Mouse (Mus musculus): ENCODE measurements at regions not wholly inside any gene's neighbourhood (a gene's known extent, or its start where the extent isn't known, plus 50 kb on each side); places are given as distances from the start of the nearest gene placed in this dataset.

DNA sequence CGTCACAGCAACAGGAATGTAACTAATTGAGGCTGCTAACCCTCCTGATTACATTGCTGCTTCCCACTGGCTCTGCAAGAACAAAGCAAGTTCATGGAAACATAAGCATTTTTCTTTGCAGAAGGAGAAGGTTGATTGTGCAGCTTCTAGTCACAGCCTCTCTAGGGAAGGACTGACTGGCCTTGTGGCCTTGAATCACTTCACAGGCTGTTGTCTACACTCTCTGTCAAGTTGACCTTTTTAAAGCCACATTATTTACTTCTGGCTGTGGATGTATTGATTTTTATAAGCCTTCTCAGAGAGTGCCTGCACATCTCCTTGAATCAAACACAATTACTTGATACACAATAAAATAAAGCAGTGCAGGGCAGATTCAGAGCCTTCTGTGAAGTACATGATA lies 251.8 kb upstream of the Myo3a start:
- TF ChIP-seq CTCF (IDR thresholded peaks at IDR 0.05; ENCODE audit: low read depth, low read length): no peak
- TF ChIP-seq POLR2A (IDR thresholded peaks at IDR 0.05; ENCODE audit: borderline replicate concordance, low read depth, low read length): no peak
- H3K27ac ChIP-seq (ENCODE audit: insufficient read depth, low read depth, low read length): no peak overlapping the region
- H3K4me3 ChIP-seq (ENCODE audit: insufficient read depth, low read length): no peak overlapping the region
- no peaks in the 10 kb centered on the region for H3K4me1 ChIP-seq (ENCODE audit: control insufficient read depth, insufficient read depth, low read length)

DNA sequence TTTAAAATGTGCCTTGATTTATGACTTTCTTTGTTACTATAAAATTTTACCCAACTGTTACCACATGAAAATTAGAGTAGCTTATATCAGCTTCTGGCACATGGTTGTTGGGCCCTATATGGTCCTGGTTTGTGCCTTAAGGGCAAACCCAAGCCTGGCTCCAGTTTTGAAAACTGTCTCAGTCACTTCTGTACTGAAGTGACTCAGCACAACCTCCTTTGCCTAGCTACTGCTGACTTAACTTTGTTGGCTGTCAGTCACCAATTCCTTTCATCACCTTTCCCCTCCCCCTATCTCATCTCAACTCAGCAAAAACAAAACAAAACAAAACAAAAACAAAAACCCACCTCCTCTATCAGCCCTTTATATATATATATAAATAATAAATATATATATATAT lies 251.0 kb upstream of the Myo3a start:
- Histone ChIP-seq H3K27ac (ENCODE audit: insufficient read depth, low read depth, low read length) (no peak overlapping the region), H3K4me3 (ENCODE audit: insufficient read depth, low read length) (no peak overlapping the region), H3K4me1 (ENCODE audit: control insufficient read depth, insufficient read depth, low read length) (no peaks in the 10 kb centered on the region)
- no peak for TF ChIP-seq CTCF (IDR thresholded peaks at IDR 0.05; ENCODE audit: low read depth, low read length)
- TF ChIP-seq POLR2A (IDR thresholded peaks at IDR 0.05; ENCODE audit: borderline replicate concordance, low read depth, low read length): no peak

DNA sequence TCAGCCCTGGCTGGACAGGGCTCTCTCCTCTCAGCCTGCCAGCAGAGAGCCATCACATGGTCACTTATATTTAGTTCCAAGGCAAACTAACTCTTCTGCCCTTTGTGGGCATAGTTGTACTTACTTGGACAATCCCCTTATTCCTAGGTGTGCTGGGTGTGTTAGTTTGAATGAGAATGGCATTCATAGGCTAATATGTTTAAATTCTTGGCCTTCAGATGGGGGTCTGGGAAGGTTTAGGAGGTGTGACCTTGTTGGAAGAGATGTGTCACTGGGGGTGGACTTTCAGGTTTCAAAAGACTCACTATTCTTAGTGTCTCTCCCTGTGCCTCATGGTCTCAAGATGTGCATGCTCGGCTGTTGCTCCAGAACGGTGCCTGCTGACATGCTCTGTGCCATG lies 250.5 kb upstream of the Myo3a start:
- Histone ChIP-seq H3K27ac (ENCODE audit: insufficient read depth, low read depth, low read length) (no peak overlapping the region), H3K4me1 (ENCODE audit: control insufficient read depth, insufficient read depth, low read length) (no peaks in the 10 kb centered on the region), H3K4me3 (ENCODE audit: insufficient read depth, low read length) (no peak overlapping the region)
- TF ChIP-seq POLR2A (IDR thresholded peaks at IDR 0.05; ENCODE audit: borderline replicate concordance, low read depth, low read length) (no peak), CTCF (IDR thresholded peaks at IDR 0.05; ENCODE audit: low read depth, low read length) (no peak)

- Histone ChIP-seq H3K4me1 (ENCODE audit: control insufficient read depth, insufficient read depth, low read length) (no peaks in the 10 kb centered on the region), H3K27ac (ENCODE audit: insufficient read depth, low read depth, low read length) (no peak overlapping the region), H3K4me3 (ENCODE audit: insufficient read depth, low read length) (no peak overlapping the region)
- no peak for TF ChIP-seq POLR2A (IDR thresholded peaks at IDR 0.05; ENCODE audit: borderline replicate concordance, low read depth, low read length)
- no peak for TF ChIP-seq CTCF (IDR thresholded peaks at IDR 0.05; ENCODE audit: low read depth, low read length)
Observed at GRCm38 (mm10) chr2:21980177-21980576, 247.1 kb upstream of the Myo3a start.

GRCm38 (mm10) chr2:22024438-22024837 lies 202.9 kb upstream of the Myo3a start:
- no peaks in the 10 kb centered on the region for H3K4me1 ChIP-seq (ENCODE audit: control insufficient read depth, insufficient read depth, low read length)
- no peak overlapping the region for H3K4me3 ChIP-seq (ENCODE audit: insufficient read depth, low read length)
- TF ChIP-seq CTCF (IDR thresholded peaks at IDR 0.05; ENCODE audit: low read depth, low read length) (no peak), POLR2A (IDR thresholded peaks at IDR 0.05; ENCODE audit: borderline replicate concordance, low read depth, low read length) (no peak)
- H3K27ac ChIP-seq (ENCODE audit: insufficient read depth, low read depth, low read length): no peak overlapping the region

DNA sequence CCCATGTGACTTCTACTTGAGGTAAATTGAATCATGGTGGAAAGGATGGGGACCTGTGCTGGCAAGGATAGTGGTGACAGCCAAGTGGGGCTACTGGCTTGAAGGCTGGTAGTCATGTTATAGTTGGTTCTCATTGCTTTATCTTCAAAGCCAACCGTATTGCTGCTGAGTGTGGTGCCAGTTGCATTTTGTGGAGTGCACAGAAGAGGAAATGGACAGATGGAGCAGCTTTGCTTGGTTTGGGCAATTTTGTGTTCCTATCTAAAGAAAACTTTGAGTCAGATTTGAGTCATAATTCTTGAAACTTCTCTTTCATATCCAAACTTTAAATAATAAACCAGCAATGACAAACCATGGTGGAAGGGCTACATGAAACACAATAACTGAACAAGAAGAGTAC lies 200.5 kb upstream of the Myo3a start:
- no peak for TF ChIP-seq POLR2A (IDR thresholded peaks at IDR 0.05; ENCODE audit: borderline replicate concordance, low read depth, low read length)
- no peak overlapping the region for H3K27ac ChIP-seq (ENCODE audit: insufficient read depth, low read depth, low read length)
- H3K4me3 ChIP-seq (ENCODE audit: insufficient read depth, low read length): no peak overlapping the region
- H3K4me1 ChIP-seq (ENCODE audit: control insufficient read depth, insufficient read depth, low read length): no peaks in the 10 kb centered on the region

DNA sequence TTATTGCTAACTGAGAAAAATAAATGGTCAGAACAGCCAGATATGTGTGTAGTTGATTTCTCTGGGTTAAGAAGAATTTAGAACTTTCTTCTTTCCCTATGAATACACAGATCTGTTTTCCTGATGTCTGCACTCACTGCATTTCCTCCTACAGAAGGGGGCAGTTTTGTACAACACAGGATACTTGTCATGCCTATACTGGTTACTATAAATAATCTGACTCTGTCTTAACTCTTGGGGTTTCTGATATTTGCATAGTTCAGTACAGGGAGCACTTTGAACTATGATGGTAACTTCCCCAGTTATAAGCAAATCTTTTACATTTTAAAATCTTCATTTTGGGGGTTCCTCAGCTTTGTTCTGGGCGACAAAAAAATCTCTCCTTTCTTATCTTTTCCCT lies 198.7 kb upstream of the Myo3a start:
- H3K4me1 ChIP-seq (ENCODE audit: control insufficient read depth, insufficient read depth, low read length): no peaks in the 10 kb centered on the region
- H3K27ac ChIP-seq (ENCODE audit: insufficient read depth, low read depth, low read length): no peak overlapping the region
- H3K4me3 ChIP-seq (ENCODE audit: insufficient read depth, low read length): no peak overlapping the region
- TF ChIP-seq POLR2A (IDR thresholded peaks at IDR 0.05; ENCODE audit: borderline replicate concordance, low read depth, low read length) (no peak), CTCF (IDR thresholded peaks at IDR 0.05; ENCODE audit: low read depth, low read length) (no peak)

- no peak overlapping the region for H3K27ac ChIP-seq (ENCODE audit: insufficient read depth, low read depth, low read length)
- no peak for TF ChIP-seq CTCF (IDR thresholded peaks at IDR 0.05; ENCODE audit: low read depth, low read length)
- no peak for TF ChIP-seq POLR2A (IDR thresholded peaks at IDR 0.05; ENCODE audit: borderline replicate concordance, low read depth, low read length)
- H3K4me3 ChIP-seq (ENCODE audit: insufficient read depth, low read length): no peak overlapping the region
- no peaks in the 10 kb centered on the region for H3K4me1 ChIP-seq (ENCODE audit: control insufficient read depth, insufficient read depth, low read length)
Observed at GRCm38 (mm10) chr2:22029022-22029803, 198.1 kb upstream of the Myo3a start.

DNA sequence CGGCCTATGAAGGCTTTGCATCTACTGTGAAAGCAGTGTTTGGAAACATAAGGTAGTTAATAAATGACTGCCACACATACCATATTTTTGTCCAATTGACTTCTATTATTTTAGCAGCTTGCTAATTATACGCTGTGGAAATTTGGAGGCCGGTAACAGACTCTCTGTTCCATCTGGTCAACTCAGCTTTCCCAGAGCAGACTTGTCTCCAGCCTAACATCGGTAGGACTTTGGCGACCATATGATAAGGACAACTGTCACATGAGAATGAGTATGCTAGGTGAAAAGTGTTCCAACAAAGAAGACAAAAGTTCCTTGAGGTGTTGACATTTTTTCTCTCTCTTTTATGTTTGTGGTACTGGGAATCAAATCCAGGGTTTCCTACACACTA lies 197.5 kb upstream of the Myo3a start:
- H3K27ac ChIP-seq (ENCODE audit: insufficient read depth, low read depth, low read length): no peak overlapping the region
- TF ChIP-seq CTCF (IDR thresholded peaks at IDR 0.05; ENCODE audit: low read depth, low read length) (no peak), POLR2A (IDR thresholded peaks at IDR 0.05; ENCODE audit: borderline replicate concordance, low read depth, low read length) (no peak)
- no peak overlapping the region for H3K4me3 ChIP-seq (ENCODE audit: insufficient read depth, low read length)
- H3K4me1 ChIP-seq (ENCODE audit: control insufficient read depth, insufficient read depth, low read length): no peaks in the 10 kb centered on the region

DNA sequence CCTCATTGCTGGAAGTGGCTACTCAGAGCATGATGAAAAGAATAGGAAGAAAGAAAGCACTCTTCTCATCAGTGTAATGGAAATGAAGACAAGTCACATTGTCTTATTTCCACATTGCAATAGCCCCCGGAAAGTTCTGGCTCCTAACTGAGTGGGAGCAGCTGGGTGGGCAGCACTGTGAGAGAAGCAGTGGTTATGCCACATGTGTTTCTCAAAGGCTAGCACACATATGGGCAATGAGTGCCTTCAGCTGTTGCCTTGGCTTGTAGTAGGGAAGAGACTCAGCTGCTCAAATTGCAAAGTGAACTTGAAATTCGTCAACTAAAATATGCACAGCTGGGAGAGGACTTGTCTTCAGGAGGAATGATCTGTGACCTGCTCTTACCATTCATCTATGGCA lies 190.5 kb upstream of the Myo3a start:
- TF ChIP-seq POLR2A (IDR thresholded peaks at IDR 0.05; ENCODE audit: borderline replicate concordance, low read depth, low read length) (no peak), CTCF (IDR thresholded peaks at IDR 0.05; ENCODE audit: low read depth, low read length) (no peak)
- Histone ChIP-seq H3K4me3 (ENCODE audit: insufficient read depth, low read length) (no peak overlapping the region), H3K27ac (ENCODE audit: insufficient read depth, low read depth, low read length) (no peak overlapping the region), H3K4me1 (ENCODE audit: control insufficient read depth, insufficient read depth, low read length) (no peaks in the 10 kb centered on the region)

All from bone marrow macrophage, adult 2 months (primary cell).